Mouse (Mus musculus) cerebellum, adult 2 months (tissue): Measurements from ENCODE around the gene Wnt7b. TPM values are rescaled to one million over a fixed set of nuclear protein-coding genes. Genes with fewer than 3 reads are reported as not detected.

ENCODE experiments used
- DNase-seq, 2 experiments: peaks; one replicate each; pipeline ENCODE4 v3.0.0; 2021
- H3K27ac ChIP-seq: fragments of 200-500 bp; 2 replicates; pipeline ENCODE4 v1.5.1; 2012; ENCODE audit warnings: low read length, control low read depth, inconsistent platforms; ENCODE audit not compliant: insufficient read depth
- H3K27me3 ChIP-seq: fragments of 200-500 bp; 2 replicates; pipeline ENCODE4 v1.6.1; 2012; ENCODE audit warnings: inconsistent platforms, mild to moderate bottlenecking, low read length, moderate library complexity; ENCODE audit not compliant: control insufficient read depth, insufficient read depth
- H3K4me1 ChIP-seq: fragments of 200-500 bp; 2 replicates; pipeline ENCODE4 v1.6.1; 2011; ENCODE audit warnings: low read length; ENCODE audit not compliant: control insufficient read depth, insufficient read depth
- H3K4me3 ChIP-seq: fragments of 200-500 bp; replicated peaks from 2 replicates; pipeline ENCODE3; 2011; ENCODE audit warnings: mild to moderate bottlenecking, low read depth, low read length, control low read depth; ENCODE audit not compliant: insufficient read depth
- CTCF ChIP-seq: fragments of 200-500 bp; IDR thresholded peaks from 2 replicates; pipeline ENCODE4 v1.5.1; 2011; ENCODE audit warnings: low read depth, mild to moderate bottlenecking, control low read depth, low read length, moderate library complexity, borderline replicate concordance; ENCODE audit not compliant: insufficient read depth
- POLR2A ChIP-seq: fragments of 200-500 bp; IDR thresholded peaks from 2 replicates; pipeline ENCODE4 v1.6.1; 2011; ENCODE audit warnings: low read length, control low read depth, borderline replicate concordance; ENCODE audit not compliant: insufficient read depth
- WGBS: fragments of 180-500 bp; shearing (Covaris S2); methylation state at CpG from one replicate; pipeline ENCODE4 v1.1.7; 2018; 5-methylcytosine and 5-hydroxymethylcytosine counted together
- polyA plus RNA-seq: library from polyadenylated mRNA; depleted of rRNA; stranded (reverse); fragments of >200 nt; gene quantifications from 2 replicates; pipeline ENCODE4 v1.2.3, GENCODE M21; 2012

Wnt7b gene
- polyA plus RNA-seq, 1 experiment = 14.7 TPM

DNA sequence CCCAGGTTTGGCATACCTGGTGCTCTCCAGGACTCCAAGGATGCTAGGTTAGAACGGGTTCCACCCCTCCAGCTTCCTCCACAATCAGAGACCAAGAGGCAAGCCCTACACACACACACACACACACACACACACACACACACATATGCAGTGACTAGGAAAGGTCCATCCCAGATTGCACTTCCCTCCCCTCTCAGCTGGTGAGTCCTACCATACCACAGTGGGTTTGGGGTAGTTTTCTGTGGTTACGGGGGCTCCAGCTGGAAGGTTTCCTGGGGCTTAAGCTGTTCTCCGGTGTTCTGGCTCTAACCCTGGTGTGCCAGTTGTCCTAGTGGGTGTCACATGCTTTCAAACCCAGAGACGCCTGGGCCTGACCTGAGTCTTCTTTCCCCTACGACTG is 8.2 kb downstream of the Wnt7b start:
- TF ChIP-seq POLR2A (no peak), CTCF (no peak)
- H3K4me1 ChIP-seq = peaks cover 4% of the 10 kb centered on the region
- WGBS = 66% methylated on average over 5 of the region's 5 CpGs
- DNase-seq = no peak
- H3K4me3 ChIP-seq = no peak overlapping the region
- no peaks in the 10 kb centered on the region for H3K27me3 ChIP-seq
- H3K27ac ChIP-seq = no peak overlapping the region

DNA sequence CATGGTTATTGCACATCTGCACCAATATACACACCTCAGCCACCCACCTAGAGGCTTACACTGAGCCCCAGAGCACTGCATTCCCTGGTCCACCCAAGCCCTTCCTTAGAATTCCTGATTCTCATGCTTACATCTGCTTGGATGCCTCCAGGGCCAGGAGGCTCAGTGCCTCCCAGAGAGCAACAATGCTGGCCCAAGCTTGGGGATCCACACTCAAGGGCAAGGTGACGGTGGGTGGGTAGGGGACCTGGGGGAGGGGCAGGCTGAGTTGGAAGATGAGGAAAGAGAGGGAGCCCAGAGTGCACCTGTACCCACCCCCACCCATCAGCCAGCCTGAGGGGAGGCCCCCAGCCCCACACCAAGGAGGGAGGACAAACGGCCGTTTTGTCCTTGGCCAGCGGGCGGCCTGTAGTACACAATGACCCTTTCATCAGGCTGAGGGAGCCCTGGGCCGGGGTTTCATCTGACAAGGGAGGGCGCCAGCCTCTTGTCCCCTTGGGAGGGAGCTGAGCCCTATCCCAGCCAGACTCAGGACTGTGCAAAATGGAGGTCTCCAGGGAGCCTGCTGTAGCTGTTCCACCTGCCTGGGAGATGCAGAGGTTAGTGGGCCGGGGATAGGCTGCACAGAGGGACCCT is 9.5 kb downstream of the Wnt7b start:
- H3K4me1 ChIP-seq = peaks cover 4% of the 10 kb centered on the region
- no peak for DNase-seq
- H3K27ac ChIP-seq = no peak overlapping the region
- no peaks in the 10 kb centered on the region for H3K27me3 ChIP-seq
- H3K4me3 ChIP-seq = no peak overlapping the region
- no peak for TF ChIP-seq CTCF
- TF ChIP-seq POLR2A = no peak
- WGBS = 52% methylated on average over 8 of the region's 8 CpGs

DNA sequence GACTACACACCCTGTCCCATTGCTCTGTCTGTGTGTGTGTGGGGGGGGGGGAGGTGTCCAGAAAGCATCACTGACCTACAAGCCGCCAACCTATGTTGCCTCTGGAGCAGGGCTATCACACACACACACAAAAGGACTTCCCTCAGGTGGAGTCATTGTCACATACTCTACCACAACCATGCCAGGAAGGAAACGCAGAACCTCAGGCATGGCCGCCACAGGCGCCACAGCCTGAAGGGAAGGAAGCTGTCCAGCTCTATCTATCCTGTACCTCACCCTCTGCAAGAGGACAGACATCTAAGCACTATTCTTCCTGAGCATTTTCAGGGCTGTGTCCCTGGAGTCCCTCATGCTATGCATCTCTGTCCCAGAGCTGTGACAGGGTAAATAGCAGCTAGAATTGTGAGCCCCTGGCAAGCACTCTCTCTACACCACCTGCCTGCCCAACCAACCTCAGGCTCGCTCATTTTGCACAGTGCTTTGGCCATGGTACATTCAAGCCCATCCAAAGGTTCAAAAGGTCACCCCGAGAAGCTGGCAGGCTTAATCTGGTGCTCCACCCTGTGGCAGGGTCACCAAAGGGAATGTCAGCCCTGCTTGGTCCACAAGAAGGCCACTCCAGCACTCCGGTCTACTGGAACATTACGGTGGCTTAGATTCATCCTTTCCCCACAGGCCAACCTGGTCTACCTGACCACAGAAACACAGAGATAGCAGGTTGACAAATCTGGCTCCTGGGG is 12.1 kb downstream of the Wnt7b start:
- 83% methylated on average over 8 of the region's 8 CpGs for WGBS
- H3K27ac ChIP-seq = no peak overlapping the region

GRCm38 (mm10) chr15:85569167-85569797 is 13.0 kb downstream of the Wnt7b start:
- H3K27ac ChIP-seq = no peak overlapping the region

More for the DNA sequence above, 12.1 kb downstream of the Wnt7b start:
- H3K4me3 ChIP-seq = no peak overlapping the region
- H3K27me3 ChIP-seq = no peaks in the 10 kb centered on the region
- TF ChIP-seq CTCF (no peak), POLR2A (no peak)
- no peak for DNase-seq
- H3K4me1 ChIP-seq = peaks cover 4% of the 10 kb centered on the region

DNA sequence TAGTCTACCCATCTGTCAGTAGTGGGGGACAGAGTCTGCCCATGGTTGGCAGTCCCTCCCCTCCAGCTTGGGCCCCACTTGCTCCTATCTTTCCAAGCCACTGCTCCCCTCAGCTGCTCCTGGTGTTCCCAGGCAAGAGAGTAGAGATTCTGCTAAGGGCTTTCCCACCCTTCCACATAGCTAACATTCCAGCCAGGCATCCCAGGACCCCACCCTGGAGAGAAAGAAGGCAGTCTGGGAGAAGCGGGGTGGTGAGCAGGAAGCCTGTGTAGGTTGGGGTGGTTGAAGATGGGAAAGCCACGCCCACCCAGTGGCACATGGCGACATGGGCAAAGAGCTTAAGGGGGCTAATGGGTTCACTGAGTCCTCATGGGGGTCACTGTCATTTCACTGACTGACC is 13.9 kb downstream of the Wnt7b start:
- H3K4me3 ChIP-seq = no peak overlapping the region
- H3K27me3 ChIP-seq = no peaks in the 10 kb centered on the region
- H3K4me1 ChIP-seq = peaks cover 4% of the 10 kb centered on the region
- TF ChIP-seq POLR2A (no peak), CTCF (no peak)
- WGBS = 90% methylated on average over 3 of the region's 3 CpGs
- no peak overlapping the region for H3K27ac ChIP-seq
- DNase-seq = no peak

More at GRCm38 (mm10) chr15:85569167-85569797, 13.0 kb downstream of the Wnt7b start:
- Histone ChIP-seq H3K4me1 (peaks cover 4% of the 10 kb centered on the region), H3K4me3 (no peak overlapping the region), H3K27me3 (no peaks in the 10 kb centered on the region)
- TF ChIP-seq CTCF (no peak), POLR2A (no peak)
- 32% methylated on average over 2 of the region's 2 CpGs for WGBS
- no peak for DNase-seq

GRCm38 (mm10) chr15:85564966-85565365 is 17.3 kb downstream of the Wnt7b start:
- no peak overlapping the region for H3K27ac ChIP-seq
- no peak for TF ChIP-seq POLR2A
- no peak for TF ChIP-seq CTCF
- peaks cover 4% of the 10 kb centered on the region for H3K4me1 ChIP-seq
- no peaks in the 10 kb centered on the region for H3K27me3 ChIP-seq
- WGBS = 66% methylated on average over 5 of the region's 5 CpGs
- no peak for DNase-seq
- H3K4me3 ChIP-seq = no peak overlapping the region

DNA sequence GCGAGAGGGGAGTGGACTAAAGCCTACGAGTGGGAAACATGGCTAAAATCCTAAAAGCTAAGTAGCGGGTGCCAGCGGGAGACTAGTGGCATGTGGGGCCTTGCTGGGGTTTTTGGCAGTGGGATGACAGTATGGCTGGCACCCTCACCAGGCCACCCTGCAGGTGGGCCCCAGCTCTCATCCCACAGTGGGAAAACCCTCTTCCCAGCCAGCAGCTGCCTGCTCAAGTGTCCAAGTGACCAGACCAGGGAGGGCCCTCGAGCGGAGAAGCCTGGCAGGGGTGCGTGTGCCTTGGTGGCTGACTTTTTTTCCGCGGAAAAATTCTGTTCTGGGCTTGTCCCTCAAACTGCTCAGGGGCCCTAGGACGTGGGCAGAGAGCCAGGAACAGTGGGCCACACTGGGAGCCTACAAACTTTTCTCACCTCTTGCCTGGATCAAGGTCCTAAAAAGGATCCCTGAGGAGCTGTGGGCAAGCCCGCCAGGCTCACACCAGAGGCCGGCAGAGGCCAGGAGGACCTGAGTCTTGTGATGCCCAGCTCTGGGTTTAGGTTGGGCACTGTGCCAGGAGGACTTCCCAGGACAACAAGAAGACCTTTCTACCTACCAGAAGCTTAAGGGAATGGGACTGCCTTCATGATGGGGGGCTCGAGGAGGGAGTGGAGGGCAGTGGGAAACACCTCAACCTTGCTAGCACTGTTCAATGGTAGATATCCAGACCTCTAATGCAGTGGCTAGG is 18.1 kb downstream of the Wnt7b start:
- 38% methylated on average over 13 of the region's 13 CpGs for WGBS
- Histone ChIP-seq H3K27me3 (no peaks in the 10 kb centered on the region), H3K27ac (no peak overlapping the region), H3K4me1 (peaks cover 2% of the 10 kb centered on the region), H3K4me3 (no peak overlapping the region)
- no peak for DNase-seq
- no peak for TF ChIP-seq POLR2A
- no peak for TF ChIP-seq CTCF
